Mouse (Mus musculus) fibroblast of lung, adult 2 months (primary cell): ENCODE results near the gene Tmem108.

Experiments
- DNase-seq: peaks from one replicate; pipeline ENCODE4 v3.0.0-alpha.2; 2011; ENCODE audit warnings: low read depth

Tmem108 gene

DNA sequence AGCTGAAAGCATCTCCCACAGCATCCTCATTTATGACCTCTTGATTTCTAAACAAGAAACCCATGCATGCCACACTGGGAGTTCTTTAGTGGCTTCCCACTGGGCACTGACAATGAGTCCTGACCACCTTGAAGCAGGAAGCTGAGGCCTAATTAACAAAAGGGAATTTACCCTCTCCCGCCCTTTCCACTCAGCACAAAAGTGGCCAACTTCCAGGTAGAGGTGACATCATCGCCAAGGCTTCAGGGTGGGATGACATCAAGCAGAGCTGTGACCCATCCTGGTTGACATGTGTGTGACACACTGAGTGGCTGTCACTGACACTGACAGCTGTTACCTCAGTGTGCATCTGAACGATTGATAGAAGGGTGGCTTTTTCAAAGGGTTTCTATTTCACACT is 124.8 kb downstream of the Tmem108 start:
- no peak for DNase-seq

DNA sequence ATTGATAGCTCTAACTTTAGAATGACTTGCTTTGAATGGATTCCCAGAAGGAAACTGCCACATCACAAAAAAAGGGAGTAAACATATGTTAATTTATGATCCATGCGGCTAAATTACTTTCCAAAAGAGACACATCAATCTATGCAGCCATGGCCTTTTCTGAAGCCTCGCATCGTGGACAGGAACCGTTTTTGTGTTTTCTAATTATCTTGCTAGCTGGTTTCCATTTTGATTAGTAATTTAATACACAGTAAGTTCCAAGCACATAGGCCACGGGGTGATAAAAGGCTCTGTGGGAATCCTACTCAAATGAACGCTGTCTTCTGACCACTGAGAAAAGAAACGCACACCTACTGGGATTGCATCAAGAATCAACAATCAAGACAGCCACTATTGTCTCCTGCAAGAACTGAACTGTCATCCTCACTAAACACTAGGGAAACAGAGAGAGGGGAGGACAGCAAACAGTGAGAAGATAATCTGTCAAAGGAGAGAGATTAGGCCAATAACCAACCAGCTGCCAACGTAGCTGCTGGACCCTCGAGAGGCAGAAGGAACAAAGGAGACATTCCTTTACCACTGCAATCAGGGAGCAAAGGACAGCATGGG is 132.7 kb downstream of the Tmem108 start:
- DNase-seq: no peak

DNA sequence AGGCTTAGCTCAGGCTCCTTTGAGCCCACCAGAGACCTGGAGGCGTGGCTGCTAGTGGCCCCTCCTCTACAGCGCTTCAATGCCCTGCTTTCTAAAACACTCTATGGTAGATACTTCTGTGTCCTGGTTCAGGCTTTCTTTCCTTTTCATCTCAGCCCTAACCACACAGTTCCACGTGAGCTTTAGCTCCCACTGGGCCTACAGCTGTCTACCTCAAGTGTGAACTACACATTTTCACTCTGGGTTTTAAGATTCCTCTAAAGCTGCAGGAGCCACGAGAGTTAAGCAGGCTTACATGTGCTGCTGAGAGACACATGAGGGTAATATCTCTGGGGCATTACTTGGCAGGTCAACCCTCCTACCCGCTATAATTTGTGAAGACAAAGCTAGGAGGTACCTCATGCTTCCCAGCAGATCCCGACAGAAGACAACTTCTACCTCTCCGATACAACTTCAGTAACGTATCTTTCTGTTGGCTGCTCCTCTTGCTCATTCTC is 134.2 kb downstream of the Tmem108 start:
- DNase-seq: no peak

DNA sequence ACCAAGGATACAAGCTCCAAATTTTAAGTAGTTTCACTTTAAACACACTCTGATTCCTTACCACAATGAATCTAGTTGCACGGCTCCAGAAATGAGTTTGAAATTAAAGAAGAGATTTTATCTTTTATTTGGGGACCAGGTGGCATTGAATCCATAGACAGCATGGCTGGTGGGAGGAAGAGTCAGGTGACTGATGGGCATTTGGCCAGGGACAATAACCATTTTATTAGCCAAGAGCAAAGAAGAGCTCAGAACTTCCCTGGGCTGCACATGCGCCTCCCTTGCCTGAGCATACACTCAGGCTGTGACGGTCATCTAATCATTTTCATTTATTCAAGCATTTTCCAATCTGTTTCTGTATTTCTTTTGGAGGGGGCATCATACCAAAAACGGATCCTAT is 135.5 kb downstream of the Tmem108 start:
- DNase-seq: no peak

DNA sequence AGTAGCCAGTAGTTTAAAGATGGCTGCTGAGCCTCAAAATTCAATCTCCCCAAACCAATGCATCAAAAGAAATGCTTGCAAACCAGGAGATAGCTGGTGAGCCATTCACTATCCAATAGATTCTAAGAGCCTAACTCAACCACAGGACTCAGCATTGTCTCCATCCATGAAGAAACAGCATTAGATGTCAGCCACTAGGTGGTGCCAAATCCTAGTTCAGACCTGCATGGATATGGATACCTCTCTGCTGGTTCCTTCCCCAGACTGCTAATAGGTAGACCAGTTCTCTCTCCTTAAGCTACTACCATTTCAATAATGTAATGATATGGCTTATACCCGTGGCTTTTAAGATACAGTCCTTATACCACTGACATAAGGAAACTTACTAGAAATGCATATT is 137.0 kb downstream of the Tmem108 start:
- DNase-seq: peak; percentile 3

DNA sequence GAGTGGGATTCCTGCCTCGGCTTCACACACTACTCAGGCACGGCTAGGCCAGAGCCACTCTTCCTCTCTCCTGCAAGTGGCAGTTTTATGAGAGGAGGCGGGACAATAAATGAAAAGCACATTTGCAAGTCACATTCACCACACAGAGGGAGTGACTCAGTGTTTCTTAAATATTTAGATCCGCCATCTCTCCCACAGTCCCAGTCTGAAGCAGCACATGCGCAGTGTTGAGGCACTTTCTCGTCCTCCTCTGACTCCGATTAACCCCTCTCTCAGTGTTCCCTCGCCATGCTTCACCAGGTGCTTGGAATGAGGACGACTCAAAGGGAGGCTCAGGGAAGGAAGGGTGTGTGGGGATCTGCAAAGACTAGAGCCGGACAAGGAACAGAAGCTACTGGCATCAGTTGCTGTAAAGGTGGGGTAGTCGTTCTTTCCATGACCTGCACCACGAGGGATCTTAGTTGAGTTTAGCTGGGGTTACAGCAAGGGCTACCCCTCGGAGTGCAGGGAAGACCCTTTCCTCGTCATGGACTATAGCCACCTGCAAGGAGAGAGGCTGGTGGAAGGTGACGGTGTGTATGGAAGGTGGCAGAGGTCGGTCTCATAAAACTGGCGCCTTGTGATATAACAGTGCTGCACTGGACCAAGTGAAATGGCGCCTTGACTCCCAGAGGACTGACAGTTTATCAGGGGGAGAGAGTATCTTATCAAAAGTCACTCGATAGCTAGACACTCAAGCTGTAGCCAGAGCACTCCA is 137.9 kb downstream of the Tmem108 start:
- no peak for DNase-seq

DNA sequence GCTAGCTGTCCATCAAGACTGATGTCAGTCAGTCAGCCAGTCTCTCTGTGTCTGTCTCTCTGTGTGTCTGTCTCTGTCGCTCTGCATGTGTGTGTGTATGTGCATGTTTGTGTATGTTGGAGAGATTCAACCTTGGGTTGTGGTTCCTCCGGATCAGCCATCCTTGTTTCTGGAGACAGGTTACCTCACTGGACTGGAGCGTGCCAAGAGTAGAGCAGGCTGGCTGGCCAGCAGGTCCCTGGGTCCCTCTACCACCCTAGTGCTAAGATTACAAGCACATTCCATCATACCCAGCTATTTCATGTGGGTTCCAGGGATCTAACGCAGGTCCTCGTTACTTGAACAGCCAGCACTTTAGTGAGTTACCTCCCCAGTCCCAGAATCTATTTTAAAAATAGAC is 138.6 kb downstream of the Tmem108 start:
- DNase-seq: no peak

DNA sequence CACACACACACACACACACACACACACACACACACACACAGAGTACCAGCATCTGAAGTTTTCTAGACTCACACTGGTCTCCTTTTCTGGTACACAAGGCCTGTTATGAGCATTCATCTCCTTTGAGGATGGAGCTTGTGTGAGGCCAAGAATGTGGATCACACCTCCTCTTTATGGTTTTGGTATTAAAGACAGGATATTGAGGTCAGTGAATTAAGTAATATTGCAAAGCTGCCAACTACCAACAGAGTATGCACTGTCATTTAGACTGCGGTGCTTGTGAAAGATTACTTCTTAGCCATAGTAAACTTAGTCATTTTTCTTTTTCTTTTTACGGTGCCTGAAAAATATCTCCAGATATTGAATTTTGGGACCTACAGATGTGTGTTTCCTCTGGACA is 139.8 kb downstream of the Tmem108 start:
- DNase-seq: no peak

DNA sequence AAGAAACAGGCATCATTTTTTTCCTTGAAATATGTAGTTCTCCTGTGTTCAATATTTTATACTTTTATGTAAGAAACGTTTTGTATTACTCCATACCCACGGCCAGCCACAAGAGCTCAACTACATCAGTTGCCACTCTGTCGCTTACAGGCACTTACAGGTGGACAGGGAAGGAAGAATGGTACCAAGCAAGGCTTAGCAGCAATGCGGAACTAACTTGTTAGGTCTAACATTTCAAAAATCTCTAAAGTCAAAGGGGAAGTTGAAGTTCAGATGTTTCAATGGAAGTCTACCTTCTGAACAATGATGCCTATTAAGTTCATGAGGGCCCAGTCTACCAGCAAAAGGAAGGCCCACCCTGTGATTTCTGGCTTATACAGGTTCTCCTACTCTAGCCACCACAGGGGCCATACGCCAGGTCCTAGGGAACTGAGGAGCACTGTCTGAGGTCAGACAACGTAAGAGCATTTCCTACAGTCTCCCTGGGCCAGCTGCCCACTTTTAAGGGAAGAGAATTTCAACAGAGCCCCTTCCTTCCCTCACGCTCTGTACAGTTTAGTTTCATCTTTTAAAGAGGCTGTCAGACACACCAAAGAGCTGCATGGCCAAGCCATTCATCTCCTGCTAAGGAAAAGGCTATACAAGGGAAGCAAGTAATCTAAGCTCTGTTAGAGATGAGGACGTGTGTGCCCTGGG is 141.0 kb downstream of the Tmem108 start:
- DNase-seq: no peak

DNA sequence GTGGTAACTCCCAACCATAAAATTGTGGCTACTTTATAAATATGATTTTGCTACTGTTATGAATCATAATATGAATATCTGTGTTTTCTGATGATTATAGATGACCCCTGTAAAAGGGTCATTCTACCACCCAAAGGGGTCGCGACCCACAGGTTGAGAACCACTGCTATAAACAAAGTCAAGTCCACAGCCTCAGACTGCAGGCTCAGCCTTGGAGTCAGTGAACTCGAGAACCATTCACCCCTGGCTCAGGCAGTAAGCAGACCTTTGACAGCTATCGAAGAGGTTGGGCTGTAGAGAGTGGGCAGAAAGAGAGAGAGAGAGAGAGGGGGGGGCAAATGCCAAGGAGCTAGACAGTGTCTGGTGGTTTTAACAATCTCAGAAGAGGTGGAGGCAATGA is 147.4 kb downstream of the Tmem108 start:
- DNase-seq: no peak

DNA sequence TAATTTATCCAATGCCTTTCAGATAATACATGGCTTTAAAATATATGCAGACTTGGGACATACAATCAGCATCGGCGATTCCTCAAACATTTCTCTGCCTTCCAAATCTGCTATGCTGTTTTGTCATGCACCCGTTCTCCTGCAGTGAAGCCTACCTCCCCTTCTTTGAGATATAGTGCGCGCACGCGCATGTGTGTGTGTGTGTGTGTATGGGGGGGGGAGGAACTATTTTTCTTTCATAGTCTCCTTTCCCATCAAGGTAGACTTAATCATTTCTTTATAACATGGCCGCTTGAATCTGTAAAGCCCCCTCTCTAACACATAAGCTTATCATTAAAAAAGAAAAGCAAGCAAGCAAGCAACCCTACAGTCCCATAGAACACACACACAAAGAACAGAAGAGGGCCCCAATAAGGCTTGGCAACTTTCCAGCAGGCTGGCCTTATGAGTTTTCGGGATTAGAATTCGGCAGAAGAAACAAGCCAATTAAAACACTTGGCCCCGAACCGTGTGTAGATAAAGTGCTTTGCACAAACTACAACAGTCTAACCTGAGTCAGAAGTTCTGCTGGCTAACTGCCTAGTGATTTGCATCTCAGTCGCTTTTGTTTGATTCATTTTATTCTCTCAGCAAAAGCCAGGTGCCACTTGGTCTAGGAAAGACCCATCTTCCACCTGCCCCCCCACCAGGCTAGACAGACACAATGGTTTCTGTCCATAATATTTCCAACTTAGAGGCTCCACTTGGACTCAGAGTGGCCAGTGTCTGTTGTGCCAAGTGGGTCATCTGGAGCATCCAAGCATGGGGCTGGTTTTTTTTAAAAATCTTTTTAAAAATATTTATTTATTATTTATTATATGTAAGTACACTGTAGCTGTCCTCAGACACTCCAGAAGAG is 153.2 kb downstream of the Tmem108 start:
- no peak for DNase-seq

DNA sequence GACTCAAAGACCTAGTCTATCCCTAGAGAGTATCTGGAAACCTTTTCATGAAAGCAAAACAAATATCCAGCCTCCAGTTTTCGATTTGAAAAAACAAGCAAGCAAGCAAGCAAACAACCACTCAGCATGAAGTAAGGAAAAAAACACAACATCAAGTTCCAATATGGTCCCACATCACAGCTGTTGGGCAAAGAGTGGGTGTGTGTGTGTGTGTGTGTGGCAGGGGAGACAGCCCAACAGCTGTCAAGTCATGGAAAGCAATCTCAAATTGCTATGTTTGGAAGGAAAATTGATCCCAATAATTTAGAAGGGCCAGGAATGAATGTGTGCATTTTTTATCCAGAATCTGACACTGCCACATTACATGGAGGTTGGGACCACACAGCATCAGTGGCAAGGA is 155.6 kb downstream of the Tmem108 start:
- DNase-seq: no peak

DNA sequence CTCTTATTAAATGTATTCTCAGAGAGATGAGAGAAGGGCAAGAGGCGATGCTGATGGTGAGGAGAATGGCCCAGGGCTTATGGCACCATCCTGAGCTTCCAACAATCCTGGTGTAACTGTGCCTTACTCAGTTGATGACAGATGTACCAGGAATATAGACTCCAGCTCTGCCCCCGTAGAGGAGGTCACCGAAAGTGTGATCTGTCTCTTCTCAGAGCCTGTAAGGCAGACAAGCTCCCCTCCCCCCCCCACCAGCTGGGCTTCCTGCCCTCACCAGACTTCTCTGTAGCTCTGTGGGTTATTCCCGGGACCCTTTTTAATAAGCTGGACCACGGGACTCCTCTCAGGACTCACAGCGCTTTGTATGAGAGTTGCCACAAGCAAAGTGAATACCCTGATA is 157.8 kb downstream of the Tmem108 start:
- no peak for DNase-seq

DNA sequence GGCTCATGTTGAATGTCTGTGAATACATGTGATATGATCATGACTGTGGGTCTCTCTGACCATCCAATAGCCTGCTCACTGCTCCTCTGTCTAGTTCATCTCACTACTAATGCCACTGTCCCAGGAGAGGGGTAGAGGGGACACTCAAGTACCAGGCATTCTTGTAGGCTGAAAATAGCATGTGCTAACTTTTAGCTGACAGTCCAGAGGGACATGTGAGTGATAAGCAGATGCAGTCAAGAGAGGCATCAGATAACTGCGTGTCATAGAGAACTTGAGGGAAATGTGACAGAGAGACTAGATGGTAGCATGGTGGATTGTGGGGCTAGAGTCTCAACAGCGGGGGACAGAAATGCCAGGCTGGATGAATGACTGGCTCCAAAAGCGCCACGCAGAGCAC is 159.8 kb downstream of the Tmem108 start:
- DNase-seq: no peak

DNA sequence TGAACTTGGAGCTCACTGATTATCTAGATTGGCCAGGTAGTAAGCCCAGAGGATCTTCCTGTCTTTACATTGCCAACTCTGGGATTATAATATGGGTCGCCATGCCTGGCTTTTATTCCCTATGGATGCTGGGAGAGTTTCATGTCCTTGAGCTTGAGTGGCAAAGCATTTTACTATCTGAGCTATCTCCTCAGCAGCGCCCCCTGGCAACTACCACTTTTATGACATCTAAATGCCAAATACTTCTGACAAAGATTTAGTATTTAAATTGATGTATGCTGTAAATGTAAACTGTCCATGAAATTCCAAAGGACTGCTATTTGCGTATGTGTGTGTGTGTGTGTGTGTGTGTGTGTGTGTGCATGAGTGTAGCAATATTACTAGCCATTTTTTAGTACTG is 160.8 kb downstream of the Tmem108 start:
- DNase-seq: no peak

DNA sequence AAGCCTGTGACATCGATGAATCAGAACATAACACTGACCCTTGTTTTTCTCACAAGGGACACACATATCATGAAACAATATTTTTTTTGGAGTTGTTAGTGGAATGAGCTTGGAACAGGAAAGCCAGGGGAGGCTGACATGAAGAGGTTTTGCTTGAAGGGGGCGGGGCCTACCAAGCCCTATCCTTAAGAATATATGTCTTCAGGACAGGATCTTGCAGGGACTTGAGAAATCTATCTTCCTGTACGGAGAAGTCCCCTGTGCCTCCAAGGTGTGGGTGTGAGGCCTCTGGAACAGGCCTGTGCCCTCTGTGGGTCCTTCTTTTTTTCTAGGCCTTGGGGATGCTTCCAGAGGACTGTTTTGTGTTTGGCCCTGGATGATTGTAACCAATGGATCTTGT is 161.7 kb downstream of the Tmem108 start:
- DNase-seq: no peak

DNA sequence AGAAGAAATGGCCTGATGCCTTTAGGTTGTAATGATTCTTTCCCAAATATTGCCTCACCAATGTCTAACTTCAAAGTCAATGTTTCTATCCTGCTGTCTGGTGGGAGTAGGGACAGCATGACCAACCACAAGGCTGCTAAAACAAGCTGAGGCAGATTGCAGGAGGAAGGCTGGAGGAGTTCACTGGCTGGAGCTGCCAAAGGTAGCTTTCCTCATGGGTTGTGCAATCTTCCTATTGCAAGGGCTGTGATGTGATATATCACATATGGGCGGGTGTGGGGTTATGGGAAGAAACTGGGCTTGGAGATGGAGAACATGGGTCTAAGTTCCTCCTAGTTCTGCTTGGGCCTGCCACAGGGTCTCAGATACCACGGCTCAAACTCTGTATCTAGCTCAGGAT is 163.8 kb downstream of the Tmem108 start:
- no peak for DNase-seq

DNA sequence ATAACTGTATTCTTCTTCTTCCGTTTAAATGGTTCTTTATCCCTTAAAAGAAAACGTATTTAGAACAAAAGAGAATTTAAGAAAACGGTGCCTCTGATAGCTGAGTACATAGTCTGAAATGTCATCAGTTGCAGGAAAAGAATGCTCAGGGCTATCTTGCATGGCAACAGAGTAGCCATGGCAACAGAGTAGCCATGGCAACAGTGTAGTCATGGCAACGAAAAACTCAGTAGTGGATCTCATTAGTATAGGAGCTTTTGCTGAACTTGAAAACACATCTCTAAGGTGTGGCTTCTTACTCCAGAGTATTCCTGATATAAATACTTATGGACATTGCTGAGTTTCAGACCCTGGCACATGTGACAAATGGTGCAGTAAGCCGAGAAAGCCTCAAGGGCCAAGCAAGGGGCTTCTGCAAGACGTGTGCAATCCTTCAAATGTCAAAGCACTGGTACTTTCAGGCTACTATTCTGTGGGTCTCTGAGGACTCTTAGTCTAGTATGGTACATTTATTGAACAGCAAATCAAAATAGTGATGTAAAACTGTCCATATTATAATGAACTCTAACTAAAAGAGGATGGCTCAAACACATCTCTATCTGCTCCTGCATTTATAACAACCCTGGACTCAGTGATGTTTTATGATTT is 166.3 kb downstream of the Tmem108 start:
- DNase-seq: no peak

DNA sequence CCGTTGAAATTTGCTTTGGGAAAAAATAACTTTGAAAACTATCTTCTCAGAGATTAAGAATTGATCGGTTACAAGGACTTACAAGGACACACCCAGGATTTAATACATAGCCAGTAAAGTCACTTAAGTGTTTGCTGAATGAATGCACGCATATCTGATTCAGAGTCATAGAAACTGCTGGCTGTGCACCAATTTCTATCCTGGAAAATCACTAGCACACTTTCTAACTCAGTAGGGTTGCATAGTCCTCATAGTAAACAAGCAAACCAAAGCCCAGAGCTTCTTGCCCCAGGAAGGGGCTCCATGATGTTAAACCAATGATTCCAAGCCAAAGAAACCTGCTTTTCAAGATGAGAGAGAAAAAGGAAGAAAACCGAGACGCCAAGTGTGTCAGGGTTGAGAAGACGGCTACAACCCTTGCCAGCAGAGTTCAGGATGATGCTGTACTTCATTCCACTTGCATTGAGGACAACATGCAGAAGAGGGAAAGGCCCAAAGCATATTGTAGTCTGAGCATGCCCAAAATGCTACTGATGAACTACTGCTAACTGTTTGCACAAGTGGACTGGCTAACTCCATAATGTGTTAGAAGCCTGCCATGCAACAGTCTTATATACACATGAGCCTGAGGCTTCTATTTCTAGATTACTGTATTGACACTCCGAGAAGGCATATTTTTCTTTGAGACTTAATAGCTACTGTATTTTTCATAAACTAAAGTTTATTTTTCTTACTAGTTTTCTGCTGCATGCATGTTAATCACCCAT is 167.0 kb downstream of the Tmem108 start:
- no peak for DNase-seq

DNA sequence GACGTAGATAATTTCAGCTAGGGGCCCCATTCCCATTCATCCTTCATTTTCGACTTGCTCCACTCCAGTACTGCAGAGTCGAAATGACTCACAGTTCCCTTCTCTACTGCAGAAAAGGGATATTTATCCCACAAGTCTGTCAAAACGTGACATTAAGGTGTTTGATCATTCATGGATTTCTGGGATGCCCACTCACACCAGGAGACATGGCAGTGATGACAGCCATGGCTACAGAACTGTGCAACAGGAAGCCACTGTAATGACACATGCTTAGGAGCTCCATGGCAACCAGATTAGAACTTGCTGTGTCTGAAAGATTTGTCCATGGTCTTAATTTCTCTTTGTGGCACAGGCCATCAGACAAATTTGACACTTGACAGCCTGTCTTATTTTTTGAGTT is 168.6 kb downstream of the Tmem108 start:
- DNase-seq: no peak

DNA sequence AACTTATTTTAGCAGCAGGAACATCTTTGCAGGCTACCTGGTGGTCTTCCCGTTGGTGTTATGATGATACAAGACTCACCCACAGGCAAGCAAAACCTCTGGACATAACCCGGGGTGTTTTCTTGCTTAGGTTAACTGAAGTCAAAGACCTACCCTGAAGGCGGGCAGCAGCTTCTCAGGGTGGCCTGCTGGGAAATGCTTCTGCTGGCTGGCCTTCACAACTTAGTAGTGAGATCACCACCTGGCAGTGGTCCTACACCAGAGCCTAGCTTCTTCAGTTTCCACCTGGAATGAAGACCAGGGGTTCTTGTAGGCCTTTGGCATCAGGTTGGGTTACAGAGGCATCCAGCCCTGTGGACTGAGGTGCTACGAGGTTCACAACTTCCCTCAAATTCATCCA is 169.7 kb downstream of the Tmem108 start:
- no peak for DNase-seq
